Mouse (Mus musculus) heart, postnatal 0 days (tissue): ENCODE results near the gene Irak2. TPM values are rescaled to one million over a fixed set of nuclear protein-coding genes. Genes with fewer than 3 reads are reported as not detected.
A peak's percentile ranks its signal among the peaks of the same experiment; 100 is the strongest.

Experiments
- ATAC-seq: fragments of 200-750 bp; cut with Nextera tagmentation; 2 replicates; pipeline ENCODE4 v1.8.0; 2017; ENCODE audit warnings: low read depth, moderate number of reproducible peaks, moderate library complexity; ENCODE audit not compliant: insufficient read depth
- DNase-seq: peaks from one replicate; pipeline ENCODE4 v3.0.0-alpha.2; 2016; ENCODE audit warnings: low spot score
- H3K27ac ChIP-seq: fragments of 300-500 bp; sonication (generic); 2 replicates; pipeline ENCODE4 v1.5.1; 2014; ENCODE audit warnings: low read depth, mild to moderate bottlenecking
- H3K27me3 ChIP-seq: fragments of 300-500 bp; sonication (generic); 2 replicates; pipeline ENCODE4 v1.6.1; 2014; ENCODE audit warnings: low read length, mixed read lengths; ENCODE audit not compliant: control insufficient read depth, insufficient read depth
- H3K36me3 ChIP-seq: fragments of 300-500 bp; sonication (generic); replicated peaks from 2 replicates; pipeline ENCODE4 v1.6.1; 2014; ENCODE audit warnings: low read length, mixed read lengths; ENCODE audit not compliant: control insufficient read depth, insufficient read depth
- H3K4me1 ChIP-seq: fragments of 300-500 bp; sonication (generic); 2 replicates; pipeline ENCODE4 v1.6.1; 2014; ENCODE audit warnings: antibody characterized with exemption; ENCODE audit not compliant: control insufficient read depth, insufficient read depth
- H3K4me2 ChIP-seq: fragments of 300-500 bp; sonication (generic); 2 replicates; pipeline ENCODE4 v1.6.1; 2014; ENCODE audit warnings: low read depth, mild to moderate bottlenecking, low read length, moderate library complexity
- H3K4me3 ChIP-seq: fragments of 300-500 bp; sonication (generic); 2 replicates; pipeline ENCODE4 v1.5.1; 2014; ENCODE audit warnings: low read depth, low read length
- H3K9ac ChIP-seq: fragments of 300-500 bp; sonication (generic); replicated peaks from 2 replicates; pipeline ENCODE4 v1.6.1; 2014; ENCODE audit warnings: low read depth, low read length, mixed read lengths
- H3K9me3 ChIP-seq: fragments of 300-500 bp; sonication (generic); replicated peaks from 2 replicates; pipeline ENCODE4 v1.6.1; 2016; ENCODE audit warnings: low read length; ENCODE audit not compliant: control insufficient read depth
- CTCF ChIP-seq: IDR thresholded peaks from 2 replicates; pipeline ENCODE4 v1.5.1; 2016; ENCODE audit warnings: antibody characterized with exemption, control low read depth, low read depth
- EP300 ChIP-seq: IDR thresholded peaks from 2 replicates; pipeline ENCODE4 v1.6.1; 2016; ENCODE audit warnings: antibody characterized with exemption, low read depth
- WGBS: fragments of 180-500 bp; shearing (Covaris S2); extraction: QIAGEN DNeasy Blood & Tissue Kit; methylation state at CpG from one replicate; pipeline ENCODE4 v1.1.7; 2014; 5-methylcytosine and 5-hydroxymethylcytosine counted together
- polyA plus RNA-seq: library from polyadenylated mRNA; unstranded; fragments of >200 nt; fragmentation: Nextera tagmentation; extraction: Ambion mirVana; gene quantifications from 2 replicates; pipeline ENCODE4 v1.2.1, GENCODE M21; 2015
- total RNA-seq: library from RNA; depleted of rRNA; stranded (reverse); fragments of >200 nt; gene quantifications from 2 replicates; pipeline ENCODE4 v1.2.3, GENCODE M21; 2014; ENCODE audit warnings: low replicate concordance

Gene Irak2
- total and polyA plus RNA-seq, 2 experiments from 2014 or later: 6.3 to 23.2 TPM

DNA sequence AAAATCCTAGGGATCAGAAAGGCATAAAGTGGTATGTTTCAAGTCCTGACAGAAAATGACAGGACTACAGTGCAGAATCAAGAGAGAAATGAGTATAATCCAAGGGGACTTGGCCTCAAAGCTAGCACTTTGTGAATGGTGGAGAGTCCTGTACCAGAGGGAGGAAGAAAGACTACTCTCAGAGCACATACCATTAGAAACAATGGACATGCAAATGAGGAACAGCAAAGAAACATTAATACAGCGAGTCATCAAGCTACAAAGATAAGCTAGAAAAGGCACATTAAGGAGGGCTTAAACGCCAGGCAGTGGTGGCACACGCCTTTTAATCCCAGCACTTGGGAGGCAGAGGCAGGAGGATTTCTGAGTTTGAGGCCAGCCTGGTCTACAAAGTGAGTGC lies 93.0 kb downstream of the Irak2 start:
- H3K9ac ChIP-seq: no peak overlapping the region
- TF ChIP-seq EP300 (no peak), CTCF (no peak)
- H3K27me3 ChIP-seq: no peaks in the 10 kb centered on the region
- H3K27ac ChIP-seq: no peak overlapping the region
- H3K4me3 ChIP-seq: no peak overlapping the region
- H3K9me3 ChIP-seq: no peaks in the 10 kb centered on the region
- ATAC-seq (no peak), DNase-seq (no peak)
- H3K4me2 ChIP-seq: no peak overlapping the region
- no peaks in the 10 kb centered on the region for H3K4me1 ChIP-seq
- peaks cover 93% of the 10 kb centered on the region for H3K36me3 ChIP-seq
- 86% methylated on average over 3 of the region's 3 CpGs for WGBS

DNA sequence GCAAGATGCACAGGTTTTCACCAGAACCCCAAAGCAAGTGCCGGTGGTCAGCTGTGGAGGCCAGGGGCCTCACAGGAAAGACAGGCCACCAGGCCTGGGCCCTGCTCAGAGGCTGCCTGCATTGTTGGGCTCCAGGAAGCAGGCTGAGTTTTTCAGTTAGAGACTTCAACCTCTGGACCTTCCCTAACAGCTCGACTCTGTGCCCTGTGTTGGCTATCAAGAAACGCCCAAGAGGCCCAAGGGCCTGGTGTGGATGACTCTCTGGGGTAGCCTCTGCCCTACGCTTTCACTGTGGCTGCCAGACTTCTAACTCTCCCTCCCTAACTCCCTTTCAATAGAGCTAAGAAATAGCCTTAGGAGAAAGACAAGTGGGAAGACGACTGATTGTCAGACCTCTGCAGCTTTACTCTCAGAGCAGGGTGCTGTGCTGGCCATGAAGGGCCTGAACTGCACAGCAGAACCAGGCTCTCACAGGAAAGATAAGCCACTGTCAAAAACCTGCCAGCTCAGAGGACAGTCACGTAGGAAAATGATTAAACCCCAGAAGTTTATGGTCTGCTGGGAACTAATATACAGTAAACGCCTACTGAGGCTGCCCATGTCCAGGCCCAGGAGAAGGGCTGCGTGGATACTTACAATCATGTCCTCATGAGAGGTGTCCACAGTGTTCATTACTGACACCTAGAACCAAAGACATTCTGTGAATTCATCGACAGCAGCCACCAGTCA lies 99.2 kb downstream of the Irak2 start:
- Histone ChIP-seq H3K9me3 (no peaks in the 10 kb centered on the region), H3K4me2 (no peak overlapping the region), H3K9ac (no peak overlapping the region), H3K27me3 (no peaks in the 10 kb centered on the region), H3K4me1 (peaks cover 5% of the 10 kb centered on the region), H3K4me3 (no peak overlapping the region), H3K36me3 (peaks cover 55% of the 10 kb centered on the region), H3K27ac (no peak overlapping the region)
- 77% methylated on average over 9 of the region's 9 CpGs for WGBS
- no peak for TF ChIP-seq EP300
- TF ChIP-seq CTCF: no peak
- DNase-seq (no peak), ATAC-seq (no peak)

DNA sequence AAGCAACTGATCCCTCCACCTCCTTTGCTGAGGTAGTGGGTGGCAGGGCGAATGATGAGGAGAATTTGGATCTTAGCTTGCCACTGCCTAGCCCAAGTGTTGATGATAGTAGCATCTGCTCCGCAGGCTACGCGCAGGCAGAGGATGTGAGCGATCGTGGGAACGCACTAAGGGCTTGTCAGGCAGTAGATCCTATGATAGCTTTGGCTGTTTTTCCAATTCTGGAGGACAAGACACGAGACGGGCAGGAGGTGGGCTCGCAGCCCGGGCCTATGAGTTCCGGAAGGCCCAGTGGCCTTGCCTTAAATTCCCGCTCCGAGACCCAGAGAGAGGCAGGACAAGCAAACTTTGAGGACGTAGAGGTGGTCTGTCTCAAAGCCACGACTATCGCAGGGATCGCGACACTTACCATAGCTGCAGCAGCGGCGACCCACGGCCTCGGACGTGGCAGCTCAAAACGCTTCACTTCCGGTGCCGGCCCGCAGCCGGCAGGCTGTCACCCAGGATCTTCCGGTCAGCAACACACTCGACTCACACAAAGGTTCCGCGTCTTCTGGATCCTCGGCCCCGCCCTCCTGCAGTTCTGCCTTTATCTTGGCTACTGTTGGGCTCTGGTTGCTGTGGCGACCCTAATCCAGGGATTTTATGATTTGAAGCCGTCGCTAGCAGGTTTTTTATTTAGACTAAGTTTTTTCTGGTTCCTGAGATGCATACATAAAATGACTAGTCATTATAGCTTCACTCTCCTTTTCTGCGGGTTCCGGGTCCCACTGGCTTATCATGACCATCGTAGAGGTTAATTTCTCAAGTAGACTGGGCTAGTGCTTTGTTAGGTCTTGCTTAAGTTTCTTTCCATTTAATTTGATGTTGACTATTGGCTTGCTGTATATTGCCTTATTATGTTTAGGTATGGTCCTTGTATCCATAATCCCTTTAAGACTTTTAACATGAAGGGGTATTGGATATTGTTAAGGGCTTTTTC lies 102.3 kb downstream of the Irak2 start, which contains the start of gene Sec13:
Gene Sec13, minus strand, starts transcription at position 508 of the 982 bp plus-strand sequence.
- TF ChIP-seq CTCF (no peak), EP300 (no peak)
- H3K36me3 ChIP-seq: peaks cover 28% of the 10 kb centered on the region
- 7% methylated on average over 41 of the region's 41 CpGs for WGBS

GRCm38 (mm10) chr6:113741425-113741824 lies 103.2 kb downstream of the Irak2 start:
- H3K9ac ChIP-seq: no peak overlapping the region
- no peaks in the 10 kb centered on the region for H3K27me3 ChIP-seq
- ATAC-seq: no peak
- no peak overlapping the region for H3K27ac ChIP-seq
- H3K4me1 ChIP-seq: peaks cover 5% of the 10 kb centered on the region
- H3K4me2 ChIP-seq: no peak overlapping the region
- no peak overlapping the region for H3K4me3 ChIP-seq
- no peak for TF ChIP-seq CTCF
- no peak for TF ChIP-seq EP300
- DNase-seq: no peak
- 63% methylated on average over 2 of the region's 2 CpGs for WGBS
- H3K36me3 ChIP-seq: peaks cover 19% of the 10 kb centered on the region
- H3K9me3 ChIP-seq: no peaks in the 10 kb centered on the region

More for the DNA sequence above, 102.3 kb downstream of the Irak2 start, which contains the start of gene Sec13:
- no peaks in the 10 kb centered on the region for H3K9me3 ChIP-seq
- peak within 1 kb of the TSS; percentile 89 for H3K9ac ChIP-seq
- peak within 1 kb of the TSS; percentile 77 for H3K4me2 ChIP-seq
- peak within 1 kb of the TSS; percentile 84 for H3K4me3 ChIP-seq
- H3K4me1 ChIP-seq: peaks cover 5% of the 10 kb centered on the region
- ATAC-seq (peak; percentile 81), DNase-seq (peak; percentile 69)
- no peaks in the 10 kb centered on the region for H3K27me3 ChIP-seq
- H3K27ac ChIP-seq: peak within 1 kb of the TSS; percentile 66

- Histone ChIP-seq H3K4me2 (no peak overlapping the region), H3K27me3 (0 out of 2 replicates have a peak, but pooled peaks cover 2% of the 10 kb centered on the region), H3K9me3 (no peaks in the 10 kb centered on the region), H3K4me1 (peaks cover 5% of the 10 kb centered on the region), H3K9ac (no peak overlapping the region), H3K27ac (no peak overlapping the region), H3K36me3 (peaks cover 12% of the 10 kb centered on the region), H3K4me3 (no peak overlapping the region)
- WGBS: 33% methylated on average over 1 of the region's 1 CpGs
- ATAC-seq: no peak
- DNase-seq: no peak
- TF ChIP-seq EP300 (no peak), CTCF (no peak)
Measured at GRCm38 (mm10) chr6:113742321-113742720, 104.1 kb downstream of the Irak2 start.
